In the genomic region with DNA sequence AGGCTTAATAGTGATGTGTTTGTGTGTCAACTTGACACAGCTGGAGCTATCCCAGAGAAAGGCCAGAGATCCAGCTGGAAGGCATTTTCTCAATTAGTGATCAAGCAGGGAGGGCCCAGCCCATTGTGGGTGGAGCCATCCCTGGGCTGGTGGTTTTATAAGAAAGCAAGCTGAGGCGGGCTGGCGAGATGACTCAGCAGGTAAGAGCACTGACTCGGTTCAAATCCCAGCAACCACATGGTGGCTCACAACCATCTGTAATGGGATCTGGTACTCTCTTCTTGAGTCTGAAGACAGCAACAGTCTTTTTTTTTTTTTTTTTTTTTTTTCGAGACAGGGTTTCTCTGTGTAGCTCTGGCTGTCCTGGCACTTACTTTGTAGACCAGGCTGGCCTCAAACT, we compare ENCODE assay signal across 8 mouse cellular contexts. TPM values are rescaled to one million over a fixed set of nuclear protein-coding genes. Genes with fewer than 3 reads are reported as not detected.
DNase-seq lines count a peak whose midpoint lies in the region; ATAC-seq and TF ChIP-seq lines count a peak whose summit lies in the region.
"Not testable (repeated sequence)": the region's sequence is repeated elsewhere in the genome, so short reads cannot be mapped to it uniquely, and the experiment has no call there.

No protein-coding gene starts in this region.

- not testable (repeated sequence) for H3K9me3 ChIP-seq in MEL (replicated peaks; ENCODE audit: insufficient read depth, low read length); intestine, embryonic 15.5 days; lung, embryonic 16.5 days (ENCODE audit: control insufficient read depth, low read length)

- not testable (repeated sequence) for H3K27me3 ChIP-seq in MEL (ENCODE audit: control insufficient read depth in 1 of 2, insufficient read depth in 2 of 2, low read length in 2 of 2); intestine, embryonic 15.5 days (replicated peaks); liver, adult 2 months (ENCODE audit: control insufficient read depth, insufficient read depth, low read length); lung, embryonic 16.5 days (ENCODE audit: control insufficient read depth, insufficient read depth, low read depth, low read length)

- H3K4me1 ChIP-seq in MEL (ENCODE audit: control insufficient read depth in 1 of 2, insufficient read depth in 2 of 2, low read length in 2 of 2), result peaks cover 42 to 53% of the 10 kb centered on the region in 2 experiments
- peaks cover 13% of the 10 kb centered on the region; the same call in 1 of the 2 replicates for H3K4me1 ChIP-seq in intestine, embryonic 15.5 days (replicated peaks)
- H3K4me1 ChIP-seq in liver, adult 2 months (ENCODE audit: control insufficient read depth, insufficient read depth, low read length); lung, embryonic 16.5 days (replicated peaks; ENCODE audit: control insufficient read depth, insufficient read depth, low read length): not testable (repeated sequence)

- H3K4me2 ChIP-seq in intestine, embryonic 15.5 days (replicated peaks); lung, embryonic 16.5 days (ENCODE audit: low read depth, low read length): not testable (repeated sequence)

- peak; percentile 85 for ATAC-seq in erythroid progenitor cell, adult 5-6 weeks (replicated peaks; ENCODE audit: low FRiP score, poor library complexity, severe bottlenecking)
- ATAC-seq in intestine, embryonic 15.5 days, result 0 out of 2 replicates have a peak, but pooled peaks have one; percentile 31
- 0 out of 2 replicates have a peak, but pooled peaks have one; percentile 36 for ATAC-seq in lung, embryonic 16.5 days (ENCODE audit: low read depth)

- not testable (repeated sequence) for TF ChIP-seq CTCF in MEL (IDR thresholded peaks at IDR 0.05 in 2 of 3, conservative IDR thresholded peaks at IDR 0.05 in 1 of 3; ENCODE audit: control insufficient read depth in 1 of 3, insufficient read depth in 1 of 3, low read depth in 2 of 3, low read length in 3 of 3, poor library complexity in 1 of 3, severe bottlenecking in 1 of 3); liver, adult 2 months (IDR thresholded peaks at IDR 0.05; ENCODE audit: low read depth, low read length)

- TF ChIP-seq POLR2A in MEL (IDR thresholded peaks at IDR 0.05; ENCODE audit: control insufficient read depth in 1 of 2, insufficient read depth in 1 of 2, low read depth in 1 of 2, low read length in 2 of 2, poor library complexity in 1 of 2); liver, adult 2 months (IDR thresholded peaks at IDR 0.05; ENCODE audit: extremely low read depth, insufficient read depth, low read length): not testable (repeated sequence)

- peak; percentile 96 for DNase-seq in 3T3-L1 (ENCODE audit: low read depth, low spot score)
- DNase-seq in MEL (ENCODE audit: low read depth, low spot score), result peak; percentile 93
- peak; percentile 59 for DNase-seq in c-Kit-positive CD71-positive TER-119-negative erythroid progenitor cells, embryonic 14.5 days (ENCODE audit: low read depth)
- DNase-seq in liver, adult 2 months (ENCODE audit: extremely low read depth, low read depth, low spot score), result peak; percentile 71
- DNase-seq in spleen, adult 12 weeks (ENCODE audit: low spot score), result peak; percentile 43

- peaks cover 3 to 46% of the 10 kb centered on the region in 2 experiments for H3K36me3 ChIP-seq in MEL (ENCODE audit: control insufficient read depth in 1 of 2, insufficient read depth in 2 of 2, low read length in 2 of 2)
- H3K36me3 ChIP-seq in intestine, embryonic 15.5 days; liver, adult 2 months (ENCODE audit: control insufficient read depth, insufficient read depth, low read length); lung, embryonic 16.5 days (ENCODE audit: control insufficient read depth, insufficient read depth, low read length): not testable (repeated sequence)

- H3K79me2 ChIP-seq in MEL (ENCODE audit: control insufficient read depth, insufficient read depth, low read length, poor library complexity), result peaks cover 49% of the 10 kb centered on the region
- peaks cover 30% of the 10 kb centered on the region for H3K79me2 ChIP-seq in liver, adult 2 months (ENCODE audit: control insufficient read depth, insufficient read depth, low read length)

- H3K4me3 ChIP-seq in MEL (ENCODE audit: control insufficient read depth in 1 of 2, insufficient read depth in 1 of 2, low read depth in 2 of 2, low read length in 2 of 2); intestine, embryonic 15.5 days (replicated peaks); liver, adult 2 months (ENCODE audit: insufficient read depth, low read depth, low read length); lung, embryonic 16.5 days (ENCODE audit: low read length): not testable (repeated sequence)

- peak overlapping the region; percentile 34; the same call in 1 of the 2 replicates for H3K27ac ChIP-seq in MEL (ENCODE audit: control insufficient read depth, low read depth, low read length)
- H3K27ac ChIP-seq in intestine, embryonic 15.5 days; liver, adult 2 months (replicated peaks; ENCODE audit: insufficient read depth, low read depth, low read length); lung, embryonic 16.5 days (ENCODE audit: low read length): not testable (repeated sequence)

- 63% methylated on average over 4 of the region's 4 CpGs for WGBS in intestine, embryonic 15.5 days
- 31% methylated on average over 4 of the region's 4 CpGs for WGBS in liver, adult 2 months
- WGBS in lung, embryonic 16.5 days, result 67% methylated on average over 4 of the region's 4 CpGs

- 0 out of 2 replicates have a peak overlapping the region, but pooled peaks have one; percentile 9 for H3K9ac ChIP-seq in MEL (ENCODE audit: control insufficient read depth, low read depth, low read length, poor library complexity, severe bottlenecking)
- not testable (repeated sequence) for H3K9ac ChIP-seq in intestine, embryonic 15.5 days; liver, adult 2 months (ENCODE audit: low read depth, low read length); lung, embryonic 16.5 days (ENCODE audit: low read length)

- TF ChIP-seq RAD21 in MEL (IDR thresholded peaks at IDR 0.05; ENCODE audit: low read depth, low read length), result not testable (repeated sequence)

- 0 out of 4 replicates have a peak, but pooled peaks of 1 of the 2 experiments have one; percentile 19 for TF ChIP-seq EP300 in MEL (IDR thresholded peaks at IDR 0.05; ENCODE audit: low read depth in 1 of 2, low read length in 2 of 2)

TF ChIP-seq in MEL, 35 proteins besides CTCF, POLR2A, EP300 and RAD21:
- TF ChIP-seq MAFK (IDR thresholded peaks at IDR 0.05; ENCODE audit: borderline replicate concordance, low read depth, low read length), result peak; percentile 83
- peak; percentile 87 for TF ChIP-seq MXI1 (IDR thresholded peaks at IDR 0.05; ENCODE audit: low read depth, low read length)
- TF ChIP-seq ZNF384 (IDR thresholded peaks at IDR 0.05; ENCODE audit: low read depth, low read length), result peak; percentile 85
- peak; percentile 85; the same call in 1 of the 2 replicates for TF ChIP-seq GABPA (IDR thresholded peaks at IDR 0.05; ENCODE audit: low read depth, low read length)
- 0 out of 2 replicates have a peak, but pooled peaks have one; percentile 34 for TF ChIP-seq TBP (IDR thresholded peaks at IDR 0.05; ENCODE audit: low read depth, low read length)
- TF ChIP-seq RCOR1 (IDR thresholded peaks at IDR 0.05; ENCODE audit: low read depth, low read length), result 0 out of 2 replicates have a peak, but pooled peaks have one; percentile 37
- peak; percentile 64 for TF ChIP-seq MAX (IDR thresholded peaks at IDR 0.05; ENCODE audit: low read length)
- peak; percentile 82 for TF ChIP-seq MYC (IDR thresholded peaks at IDR 0.05; ENCODE audit: low read depth, low read length)
- TF ChIP-seq SIN3A (IDR thresholded peaks at IDR 0.05; ENCODE audit: low read length), result peak; percentile 52; the same call in 1 of the 2 replicates
- TF ChIP-seq ETS1 (IDR thresholded peaks at IDR 0.05; ENCODE audit: low read depth, low read length), result peak; percentile 73

RNA-seq across cellular contexts. Expression of gene Rptor, which starts 58.8 kb away (rescaled TPM):
- total RNA-seq in MEL (2012; rRNA removed), result 32.0 and 34.9 TPM in 2 replicates
- 10 to 100 TPM in 1 of 2 experiments, not detected in 1; 33.9 TPM for polyA plus RNA-seq in MEL (2012; ENCODE audit: insufficient read depth in 1 of 2, insufficient read length in 2 of 2, low read depth in 1 of 2, low replicate concordance in 2 of 2, missing spikeins in 1 of 2)
- 6.7 and 10.1 TPM in 2 replicates for total RNA-seq in erythroid progenitor cell, adult 5-6 weeks (2015; ENCODE audit: low replicate concordance)
- total RNA-seq in erythroid progenitor cell, adult 5-6 weeks (2017; ENCODE audit: low replicate concordance), result 10.1 and 11.2 TPM in 2 replicates
- 9.0 and 10.1 TPM in 2 replicates for polyA plus RNA-seq in intestine, embryonic 15.5 days (2015; fragmentation: Nextera tagmentation; extraction: Ambion mirVana)
- 11.2 and 17.7 TPM in 2 replicates for total RNA-seq in liver, adult 2 months (2014; rRNA removed)
- 18.4 and 18.6 TPM in 2 replicates for polyA plus RNA-seq in liver, adult 2 months (2012; rRNA removed)
- 7.1 TPM in 2 replicates for polyA plus RNA-seq in lung, embryonic 16.5 days (2015; fragmentation: Nextera tagmentation; extraction: Ambion mirVana)

Comparison
In these comparisons a context has a peak if more than half of its experiments do, and no peak if none do; other contexts are left out.
1. DNase-seq: peak in every context shown above with its lines; median percentile 96 in 3T3-L1; 93 in MEL; 71 in liver, adult 2 months; 59 in c-Kit-positive CD71-positive TER-119-negative erythroid progenitor cells, embryonic 14.5 days; 43 in spleen, adult 12 weeks.
2. ATAC-seq: peak in every context shown above with its lines; median percentile 85 in erythroid progenitor cell, adult 5-6 weeks; 36 in lung, embryonic 16.5 days; 31 in intestine, embryonic 15.5 days.